Mouse (Mus musculus) neural tube, embryonic 11.5 days (tissue): ENCODE measurements at regions not wholly inside any gene's neighbourhood (a gene's known extent, or its start where the extent isn't known, plus 50 kb on each side); places are given as distances from the start of the nearest gene placed in this dataset.

Source experiments
- ATAC-seq: fragments of 200-750 bp; cut with Nextera tagmentation; 2 replicates; pipeline ENCODE4 v1.8.0; 2017; ENCODE audit warnings: moderate number of reproducible peaks, mild to moderate bottlenecking, moderate TSS enrichment, moderate library complexity; ENCODE audit not compliant: insufficient read depth, low FRiP score, low TSS enrichment
- DNase-seq: peaks from one replicate; pipeline ENCODE4 v3.0.0-alpha.2; 2015; ENCODE audit warnings: low spot score
- H3K27ac ChIP-seq: fragments of 300-500 bp; sonication (generic); 2 replicates; pipeline ENCODE4 v1.5.1; 2014; ENCODE audit warnings: low read depth, mild to moderate bottlenecking, low read length
- H3K27me3 ChIP-seq: fragments of 300-500 bp; sonication (generic); 2 replicates; pipeline ENCODE4 v1.6.1; 2014; ENCODE audit warnings: mild to moderate bottlenecking, low read length, mixed read lengths; ENCODE audit not compliant: control insufficient read depth, insufficient read depth
- H3K36me3 ChIP-seq: fragments of 300-500 bp; sonication (generic); 2 replicates; pipeline ENCODE4 v1.6.1; 2014; ENCODE audit warnings: mild to moderate bottlenecking, low read length, moderate library complexity, mixed read lengths; ENCODE audit not compliant: control insufficient read depth, insufficient read depth
- H3K4me1 ChIP-seq: fragments of 300-500 bp; sonication (generic); 2 replicates; pipeline ENCODE4 v1.6.1; 2014; ENCODE audit warnings: low read length, mixed read lengths; ENCODE audit not compliant: control insufficient read depth, insufficient read depth
- H3K4me2 ChIP-seq: fragments of 300-500 bp; sonication (generic); 2 replicates; pipeline ENCODE4 v1.6.1; 2014; ENCODE audit warnings: low read depth, mild to moderate bottlenecking, moderate library complexity
- H3K4me3 ChIP-seq: fragments of 300-500 bp; sonication (generic); 2 replicates; pipeline ENCODE4 v1.5.1; 2014; ENCODE audit warnings: low read depth, low read length
- H3K9ac ChIP-seq: fragments of 300-500 bp; sonication (generic); 2 replicates; pipeline ENCODE4 v1.6.1; 2014; ENCODE audit warnings: mild to moderate bottlenecking, low read length
- H3K9me3 ChIP-seq: fragments of 300-500 bp; sonication (generic); 2 replicates; pipeline ENCODE4 v1.6.1; 2016; ENCODE audit warnings: low read length; ENCODE audit not compliant: control insufficient read depth
- WGBS: fragments of 180-500 bp; shearing (Covaris S2); extraction: QIAGEN DNeasy Blood & Tissue Kit; methylation state at CpG from one replicate; pipeline ENCODE4 v1.1.7; 2014; 5-methylcytosine and 5-hydroxymethylcytosine counted together

DNA sequence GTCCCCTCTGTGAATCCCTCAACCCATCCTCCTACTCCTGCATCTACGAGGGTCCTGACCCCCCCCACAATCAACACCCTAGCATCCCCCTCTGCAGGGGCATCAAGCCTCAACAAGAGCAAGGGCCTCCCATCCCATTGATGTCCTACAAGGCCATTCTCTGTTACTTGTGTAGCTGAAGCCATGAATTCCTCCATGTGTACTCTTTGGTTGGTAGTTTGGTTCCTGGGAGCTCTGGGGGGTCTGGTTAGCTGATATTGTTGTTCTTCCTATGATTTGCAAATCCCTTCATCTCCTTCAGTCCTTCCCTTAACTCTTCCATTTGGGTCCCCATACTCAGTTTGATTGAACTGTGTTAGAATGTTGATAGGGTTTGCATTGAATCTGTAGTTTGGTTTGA lies 2684.9 kb upstream of the Pcdh20 start:
- Histone ChIP-seq H3K36me3 (no peaks in the 10 kb centered on the region), H3K9me3 (no peaks in the 10 kb centered on the region), H3K27ac (no peak overlapping the region), H3K9ac (no peak overlapping the region), H3K4me2 (no peak overlapping the region), H3K27me3 (no peaks in the 10 kb centered on the region), H3K4me1 (no peaks in the 10 kb centered on the region), H3K4me3 (no peak overlapping the region)
- 76% methylated on average over 1 of the region's 1 CpGs for WGBS
- ATAC-seq (no peak), DNase-seq (no peak)

GRCm38 (mm10) chr14:91151449-91151848 lies 2680.3 kb upstream of the Pcdh20 start:
- H3K27me3 ChIP-seq, result no peaks in the 10 kb centered on the region
- 42% methylated on average over 3 of the region's 3 CpGs for WGBS
- H3K36me3 ChIP-seq, result no peaks in the 10 kb centered on the region
- no peak overlapping the region for H3K4me3 ChIP-seq
- H3K27ac ChIP-seq, result no peak overlapping the region
- H3K4me2 ChIP-seq, result no peak overlapping the region
- H3K4me1 ChIP-seq, result no peaks in the 10 kb centered on the region
- peak; percentile 38 for DNase-seq
- no peak overlapping the region for H3K9ac ChIP-seq
- no peak for ATAC-seq
- H3K9me3 ChIP-seq, result no peaks in the 10 kb centered on the region
